Mouse (Mus musculus) neural tube, embryonic 14.5 days (tissue): ENCODE data around the gene Slc36a2. TPM values are rescaled to one million over a fixed set of nuclear protein-coding genes. Genes with fewer than 3 reads are reported as not detected.

ENCODE experiments used
- ATAC-seq: fragments of 200-750 bp; cut with Nextera tagmentation; 2 replicates; pipeline ENCODE4 v1.8.0; 2017; ENCODE audit warnings: low read depth, mild to moderate bottlenecking, moderate TSS enrichment, moderate library complexity
- H3K27ac ChIP-seq: fragments of 300-500 bp; sonication (generic); 2 replicates; pipeline ENCODE4 v1.5.1; 2014; ENCODE audit warnings: low read depth, mild to moderate bottlenecking, control low read depth, low read length, moderate library complexity, mixed read lengths
- H3K27me3 ChIP-seq: fragments of 300-500 bp; sonication (generic); 2 replicates; pipeline ENCODE4 v1.6.1; 2014; ENCODE audit warnings: low read length; ENCODE audit not compliant: control insufficient read depth, insufficient read depth
- H3K36me3 ChIP-seq: fragments of 300-500 bp; sonication (generic); 2 replicates; pipeline ENCODE4 v1.6.1; 2014; ENCODE audit warnings: low read length, mixed read lengths; ENCODE audit not compliant: control insufficient read depth, insufficient read depth
- H3K4me1 ChIP-seq: fragments of 300-500 bp; sonication (generic); 2 replicates; pipeline ENCODE4 v1.6.1; 2014; ENCODE audit warnings: low read length; ENCODE audit not compliant: control insufficient read depth, insufficient read depth
- H3K4me2 ChIP-seq: fragments of 300-500 bp; sonication (generic); 2 replicates; pipeline ENCODE4 v1.6.1; 2014; ENCODE audit warnings: mild to moderate bottlenecking, low read depth, low read length, control low read depth
- H3K4me3 ChIP-seq: fragments of 300-500 bp; sonication (generic); 2 replicates; pipeline ENCODE4 v1.5.1; 2014; ENCODE audit warnings: low read depth, low read length, control low read depth, mixed read lengths
- H3K9ac ChIP-seq: fragments of 300-500 bp; sonication (generic); replicated peaks from 2 replicates; pipeline ENCODE4 v1.6.1; 2014; ENCODE audit warnings: low read depth, mild to moderate bottlenecking, control low read depth, low read length, mixed read lengths
- H3K9me3 ChIP-seq: fragments of 300-500 bp; sonication (generic); 2 replicates; pipeline ENCODE4 v1.6.1; 2016; ENCODE audit warnings: low read length; ENCODE audit not compliant: control insufficient read depth
- WGBS: fragments of 180-500 bp; shearing (Covaris S2); extraction: QIAGEN DNeasy Blood & Tissue Kit; methylation state at CpG from one replicate; pipeline ENCODE4 v1.1.7; 2014; 5-methylcytosine and 5-hydroxymethylcytosine counted together
- polyA plus RNA-seq: library from polyadenylated mRNA; unstranded; fragments of >200 nt; fragmentation: Nextera tagmentation; extraction: Ambion mirVana; gene quantifications from 2 replicates; pipeline ENCODE4 v1.2.1, GENCODE M21; 2014

The Slc36a2 gene
- polyA plus RNA-seq, 1 experiment from 2014 or later, result 0.11 TPM

DNA sequence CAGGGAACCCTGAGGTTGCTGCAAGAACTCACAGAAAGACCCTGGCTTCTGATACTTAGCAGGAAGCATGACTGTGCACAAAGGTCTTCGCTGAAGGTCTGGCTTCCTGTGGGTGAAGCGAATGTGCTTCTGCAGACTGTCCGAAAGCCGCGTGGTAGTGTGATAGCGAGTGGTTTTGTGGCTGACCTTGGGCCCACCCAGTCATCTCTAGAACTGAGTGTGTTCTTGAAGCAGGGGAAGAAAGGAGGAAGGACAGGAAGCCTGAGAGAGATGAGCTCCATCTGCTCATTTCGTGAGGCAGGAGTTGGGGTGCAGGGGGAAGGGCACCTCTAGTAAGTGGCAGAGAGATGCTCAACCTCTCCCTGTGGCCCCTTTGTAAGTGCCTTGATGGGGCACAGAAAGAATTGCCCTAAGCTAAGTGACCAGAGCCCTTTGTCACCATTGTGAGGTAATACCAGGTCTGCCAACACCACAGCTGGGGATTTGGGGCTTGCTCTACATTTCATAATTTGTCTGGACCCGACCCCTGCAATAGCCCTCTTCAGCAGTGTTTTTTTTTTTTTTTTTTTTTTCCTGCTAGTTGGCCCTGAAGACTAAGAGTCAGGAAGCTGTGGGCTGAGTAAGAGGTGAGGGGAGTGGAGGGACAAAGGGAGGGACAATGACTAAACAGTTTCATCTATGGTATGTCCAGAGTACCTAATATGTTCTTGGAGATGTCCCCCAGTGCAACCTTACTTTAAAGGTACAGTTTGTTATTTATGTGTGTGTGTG lies 13.0 kb upstream of the Slc36a2 start:
- H3K4me2 ChIP-seq, result no peak overlapping the region
- WGBS, result 83% methylated on average over 8 of the region's 8 CpGs
- ATAC-seq, result no peak

GRCm38 (mm10) chr11:55197086-55197485 lies 12.2 kb upstream of the Slc36a2 start:
- no peaks in the 10 kb centered on the region for H3K36me3 ChIP-seq
- H3K9ac ChIP-seq, result no peak overlapping the region
- no peaks in the 10 kb centered on the region for H3K27me3 ChIP-seq
- WGBS, result 68% methylated on average over 6 of the region's 6 CpGs
- ATAC-seq, result no peak
- no peaks in the 10 kb centered on the region for H3K4me1 ChIP-seq
- H3K27ac ChIP-seq, result no peak overlapping the region
- no peaks in the 10 kb centered on the region for H3K9me3 ChIP-seq
- no peak overlapping the region for H3K4me2 ChIP-seq
- H3K4me3 ChIP-seq, result no peak overlapping the region

More for the DNA sequence above, 13.0 kb upstream of the Slc36a2 start:
- no peak overlapping the region for H3K4me3 ChIP-seq
- no peaks in the 10 kb centered on the region for H3K4me1 ChIP-seq
- no peaks in the 10 kb centered on the region for H3K36me3 ChIP-seq
- no peak overlapping the region for H3K9ac ChIP-seq
- H3K27ac ChIP-seq, result no peak overlapping the region
- no peaks in the 10 kb centered on the region for H3K9me3 ChIP-seq
- no peaks in the 10 kb centered on the region for H3K27me3 ChIP-seq

DNA sequence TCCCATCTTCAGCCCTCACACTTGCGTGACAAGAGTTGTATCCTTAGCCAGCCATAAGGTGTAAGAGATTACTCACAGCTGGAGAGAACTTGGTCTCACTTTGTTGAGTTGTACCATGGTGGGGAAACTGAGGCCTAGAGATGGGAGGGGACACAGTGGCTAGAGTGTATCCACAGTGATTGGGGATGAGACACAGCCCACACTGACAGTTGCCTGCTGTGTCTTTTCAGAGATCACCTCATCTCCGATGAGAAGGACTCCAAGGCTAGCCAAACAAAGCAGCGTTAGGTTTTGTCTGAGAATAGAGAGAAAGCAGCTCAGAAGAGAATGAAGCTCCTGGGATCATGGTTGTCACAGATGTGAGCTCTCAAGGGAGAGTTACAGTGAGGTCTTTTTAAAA lies 5.3 kb upstream of the Slc36a2 start:
- H3K4me2 ChIP-seq, result no peak overlapping the region
- no peak for ATAC-seq
- no peaks in the 10 kb centered on the region for H3K9me3 ChIP-seq
- no peak overlapping the region for H3K27ac ChIP-seq
- H3K4me1 ChIP-seq, result no peaks in the 10 kb centered on the region
- no peak overlapping the region for H3K4me3 ChIP-seq
- H3K9ac ChIP-seq, result no peak overlapping the region
- H3K27me3 ChIP-seq, result no peaks in the 10 kb centered on the region
- no peaks in the 10 kb centered on the region for H3K36me3 ChIP-seq
- 81% methylated on average over 3 of the region's 3 CpGs for WGBS

DNA sequence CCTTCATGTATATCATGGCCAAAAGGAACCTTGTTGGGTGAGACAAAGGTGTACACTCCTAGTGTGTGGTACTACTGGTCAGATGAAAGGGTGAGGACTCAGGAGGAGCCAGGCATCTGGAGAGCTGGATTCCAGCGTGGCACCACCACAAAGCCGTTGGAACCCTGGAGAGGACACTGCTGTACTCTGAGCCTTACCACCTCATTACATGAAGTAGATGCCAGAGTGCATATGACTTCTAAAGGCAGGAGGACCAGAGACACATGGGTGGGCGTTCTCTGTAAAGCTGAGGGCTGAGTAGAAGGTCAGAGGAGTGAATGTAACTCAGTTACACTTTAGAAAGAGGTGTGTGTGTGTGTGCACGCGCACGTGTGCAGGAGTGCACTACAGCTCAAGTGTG lies 2.9 kb upstream of the Slc36a2 start:
- Histone ChIP-seq H3K27me3 (no peaks in the 10 kb centered on the region), H3K9ac (no peak overlapping the region), H3K4me3 (no peak overlapping the region), H3K27ac (no peak overlapping the region), H3K4me2 (no peak overlapping the region), H3K4me1 (no peaks in the 10 kb centered on the region), H3K36me3 (no peaks in the 10 kb centered on the region), H3K9me3 (no peaks in the 10 kb centered on the region)
- no peak for ATAC-seq
- WGBS, result 84% methylated on average over 6 of the region's 6 CpGs

DNA sequence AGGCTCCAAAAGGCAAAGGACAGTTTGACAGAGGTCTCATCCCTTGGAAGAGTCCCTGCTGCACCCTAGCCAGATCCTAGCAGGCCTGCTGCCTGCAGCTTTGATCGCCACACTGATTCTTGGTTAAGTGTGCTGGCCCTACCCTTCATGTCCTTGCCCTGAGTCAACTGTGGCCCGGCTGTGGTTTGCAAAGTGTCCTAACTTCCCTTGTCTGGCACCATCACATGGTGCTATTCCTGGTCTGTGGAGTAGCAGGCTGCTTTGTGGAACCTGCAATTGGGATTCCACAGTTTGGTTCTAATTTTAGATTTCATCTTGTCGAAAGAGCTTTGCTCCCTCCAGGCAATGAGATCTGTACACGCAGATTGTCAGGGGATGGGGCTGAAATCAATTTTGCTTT lies 2.4 kb upstream of the Slc36a2 start:
- WGBS, result 94% methylated on average over 4 of the region's 4 CpGs
- ATAC-seq, result no peak

GRCm38 (mm10) chr11:55184246-55184645 lies 631 bp downstream of the Slc36a2 start:
- Histone ChIP-seq H3K9me3 (no peaks in the 10 kb centered on the region), H3K4me2 (no peak overlapping the region), H3K9ac (no peak overlapping the region), H3K36me3 (no peaks in the 10 kb centered on the region), H3K4me1 (no peaks in the 10 kb centered on the region), H3K4me3 (no peak overlapping the region), H3K27ac (no peak overlapping the region), H3K27me3 (no peaks in the 10 kb centered on the region)
- ATAC-seq, result no peak
- WGBS, result 88% methylated on average over 5 of the region's 5 CpGs

More for the DNA sequence above, 2.4 kb upstream of the Slc36a2 start:
- Histone ChIP-seq H3K4me3 (no peak overlapping the region), H3K27me3 (no peaks in the 10 kb centered on the region), H3K4me1 (no peaks in the 10 kb centered on the region), H3K27ac (no peak overlapping the region), H3K9ac (no peak overlapping the region), H3K36me3 (no peaks in the 10 kb centered on the region), H3K9me3 (no peaks in the 10 kb centered on the region), H3K4me2 (no peak overlapping the region)

DNA sequence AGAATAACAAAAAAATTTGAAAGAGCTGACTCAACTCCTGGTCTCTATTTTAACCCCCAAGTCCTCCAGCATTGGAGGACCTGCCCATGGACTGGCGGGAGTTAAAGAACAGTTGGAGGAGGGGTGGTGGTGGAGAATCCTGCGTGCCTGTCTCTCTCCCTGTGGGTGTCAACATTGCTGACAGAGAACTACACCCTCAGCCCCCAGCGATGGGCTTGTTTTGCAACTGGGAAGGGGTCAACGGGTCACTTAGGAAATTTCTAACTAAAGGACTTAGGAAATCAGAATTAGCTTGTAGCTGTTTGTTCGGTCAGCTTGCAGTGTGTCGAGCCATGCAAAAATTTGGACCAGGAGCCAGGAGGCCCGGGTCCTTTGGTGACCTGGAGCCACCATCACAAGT lies 1.8 kb downstream of the Slc36a2 start:
- Histone ChIP-seq H3K27ac (no peak overlapping the region), H3K4me3 (no peak overlapping the region), H3K4me2 (no peak overlapping the region), H3K27me3 (no peaks in the 10 kb centered on the region), H3K9ac (no peak overlapping the region), H3K9me3 (no peaks in the 10 kb centered on the region), H3K4me1 (no peaks in the 10 kb centered on the region), H3K36me3 (no peaks in the 10 kb centered on the region)
- 75% methylated on average over 7 of the region's 7 CpGs for WGBS
- ATAC-seq, result no peak

GRCm38 (mm10) chr11:55179856-55180255 lies 5.0 kb downstream of the Slc36a2 start:
- H3K36me3 ChIP-seq, result no peaks in the 10 kb centered on the region
- H3K4me3 ChIP-seq, result no peak overlapping the region
- 82% methylated on average over 3 of the region's 3 CpGs for WGBS
- no peak overlapping the region for H3K9ac ChIP-seq
- H3K9me3 ChIP-seq, result no peaks in the 10 kb centered on the region
- H3K27ac ChIP-seq, result no peak overlapping the region
- H3K4me1 ChIP-seq, result no peaks in the 10 kb centered on the region
- H3K27me3 ChIP-seq, result no peaks in the 10 kb centered on the region
- H3K4me2 ChIP-seq, result no peak overlapping the region
- no peak for ATAC-seq

- no peak overlapping the region for H3K4me2 ChIP-seq
- H3K27ac ChIP-seq, result no peak overlapping the region
- no peak overlapping the region for H3K4me3 ChIP-seq
- whole genome bisulfite sequencing, result 86% methylated on average over 4 of the region's 4 CpGs
- no peaks in the 10 kb centered on the region for H3K4me1 ChIP-seq
- no peak for ATAC-seq
- H3K9ac ChIP-seq, result no peak overlapping the region
- H3K36me3 ChIP-seq, result no peaks in the 10 kb centered on the region
- no peaks in the 10 kb centered on the region for H3K27me3 ChIP-seq
- H3K9me3 ChIP-seq, result no peaks in the 10 kb centered on the region
These were observed 6.0 kb downstream of the Slc36a2 start for GRCm38 (mm10) chr11:55178830-55179229.
